Mouse (Mus musculus): ENCODE results near the gene Etfbkmt. TPM values are rescaled to one million over a fixed set of nuclear protein-coding genes. Genes with fewer than 3 reads are reported as not detected.
A peak's percentile ranks its signal among the peaks of the same experiment; 100 is the strongest.
"Not testable (repeated sequence)": the region's sequence is repeated elsewhere in the genome, so short reads cannot be mapped to it uniquely, and the experiment has no call there.

The Etfbkmt gene
- polyA plus RNA-seq, 1 experiment from 2014 or later: 12.7 TPM

DNA sequence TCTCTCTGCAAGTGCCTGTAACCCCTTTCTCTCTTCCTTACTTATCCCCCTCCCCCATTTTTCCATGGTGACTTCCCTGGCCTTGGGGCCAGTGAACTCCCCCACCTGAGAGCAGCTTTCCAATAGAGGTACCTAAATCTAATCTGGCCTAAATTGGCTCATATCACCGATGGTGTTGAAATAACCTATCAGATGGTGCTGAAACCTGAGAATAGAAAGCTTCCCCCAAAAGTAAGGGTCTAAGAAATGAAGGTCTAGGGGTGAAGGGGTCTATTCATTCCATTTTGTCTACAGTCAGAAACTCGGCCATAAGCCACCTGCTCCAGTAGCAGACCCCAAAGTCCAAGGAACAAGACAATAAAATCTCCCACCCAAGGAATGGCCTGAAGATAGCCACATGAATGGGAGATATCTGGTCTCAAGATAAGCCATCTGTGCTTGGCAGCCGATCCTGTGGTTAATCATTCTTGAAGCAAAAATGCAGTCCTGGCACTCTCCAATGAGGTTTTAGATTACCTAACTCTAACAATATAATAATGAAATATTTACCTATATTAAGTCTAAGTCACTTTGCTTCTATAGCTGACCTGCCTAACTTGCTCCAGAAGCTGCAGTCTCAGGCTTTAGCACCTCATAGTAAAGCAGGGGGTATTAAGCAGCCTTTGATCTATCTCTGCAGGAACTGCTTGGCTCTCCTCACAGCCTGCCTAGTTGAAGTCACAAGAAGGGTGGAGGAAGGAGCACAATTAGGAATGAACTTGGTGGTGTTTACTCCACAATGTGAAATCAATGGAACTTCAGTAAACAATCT, 15.6 kb downstream of the Etfbkmt start:
- WGBS: 45% methylated on average over 3 of the region's 3 CpGs
- no peaks in the 10 kb centered on the region for H3K27me3 ChIP-seq
- H3K4me1 ChIP-seq (replicated peaks): peaks cover 7% of the 10 kb centered on the region; the same call in 1 of the 2 replicates
- no peak overlapping the region for H3K27ac ChIP-seq
- H3K9ac ChIP-seq: no peak overlapping the region
- H3K4me2 ChIP-seq: no peak overlapping the region
- no peaks in the 10 kb centered on the region for H3K9me3 ChIP-seq (replicated peaks)
- no peak overlapping the region for H3K4me3 ChIP-seq
- ATAC-seq (replicated peaks; ENCODE audit: insufficient number of reproducible peaks, insufficient read depth, low FRiP score, low read depth): no peak
- peaks cover 10% of the 10 kb centered on the region for H3K36me3 ChIP-seq

DNA sequence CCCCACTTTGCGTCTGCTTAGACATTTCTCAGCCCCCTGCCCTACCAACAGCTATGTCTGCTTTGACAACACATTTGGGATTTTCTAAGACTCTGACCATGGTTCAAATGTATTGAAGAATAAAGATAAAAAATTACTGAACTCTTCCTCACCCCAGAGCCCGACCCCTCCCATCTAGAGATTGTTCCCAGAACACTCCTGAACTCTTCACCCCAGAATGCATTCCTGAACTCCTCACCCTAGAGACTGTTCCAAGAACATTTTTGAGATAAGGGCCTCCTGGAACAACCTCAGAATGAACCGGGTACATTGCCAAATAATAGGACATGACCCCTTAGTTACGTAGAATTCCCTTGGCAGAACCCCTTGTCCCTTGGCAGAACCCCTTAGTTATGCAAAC, 27.4 kb downstream of the Etfbkmt start:
- H3K36me3 ChIP-seq: peaks cover 37% of the 10 kb centered on the region
- H3K4me1 ChIP-seq (replicated peaks); H3K27me3 ChIP-seq; H3K27ac ChIP-seq; H3K4me2 ChIP-seq; ATAC-seq (replicated peaks; ENCODE audit: insufficient number of reproducible peaks, insufficient read depth, low FRiP score, low read depth); H3K4me3 ChIP-seq; H3K9ac ChIP-seq; H3K9me3 ChIP-seq (replicated peaks): not testable (repeated sequence)
- WGBS: 51% methylated on average over 3 of the region's 4 CpGs

DNA sequence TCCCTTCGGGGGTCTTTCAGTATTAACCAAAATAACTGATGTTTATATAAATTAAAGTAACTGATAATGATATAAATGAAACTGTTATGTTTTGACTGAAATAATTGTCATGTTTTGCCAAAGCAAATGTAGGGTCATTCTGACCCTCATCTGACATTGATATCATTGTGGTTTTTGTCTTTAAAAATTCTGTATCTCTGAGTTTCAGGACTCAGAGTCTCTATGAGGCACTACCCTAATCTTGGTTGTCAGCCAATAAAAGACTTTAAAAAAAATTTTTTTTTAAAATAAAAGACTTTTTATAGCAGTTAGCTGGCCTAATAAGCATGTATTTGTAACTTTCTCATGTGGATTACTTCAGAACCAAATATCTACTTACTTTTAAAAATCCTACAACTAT, 28.0 kb downstream of the Etfbkmt start:
- H3K27ac ChIP-seq: no peak overlapping the region
- no peaks in the 10 kb centered on the region for H3K27me3 ChIP-seq
- H3K36me3 ChIP-seq: peaks cover 37% of the 10 kb centered on the region
- no peak overlapping the region for H3K4me3 ChIP-seq
- no peaks in the 10 kb centered on the region for H3K4me1 ChIP-seq (replicated peaks)
- H3K9me3 ChIP-seq (replicated peaks): peaks cover 5% of the 10 kb centered on the region; the same call in 1 of the 2 replicates
- ATAC-seq (replicated peaks; ENCODE audit: insufficient number of reproducible peaks, insufficient read depth, low FRiP score, low read depth): no peak
- H3K9ac ChIP-seq: no peak overlapping the region
- WGBS: 91% methylated on average over 1 of the region's 1 CpGs
- no peak overlapping the region for H3K4me2 ChIP-seq

DNA sequence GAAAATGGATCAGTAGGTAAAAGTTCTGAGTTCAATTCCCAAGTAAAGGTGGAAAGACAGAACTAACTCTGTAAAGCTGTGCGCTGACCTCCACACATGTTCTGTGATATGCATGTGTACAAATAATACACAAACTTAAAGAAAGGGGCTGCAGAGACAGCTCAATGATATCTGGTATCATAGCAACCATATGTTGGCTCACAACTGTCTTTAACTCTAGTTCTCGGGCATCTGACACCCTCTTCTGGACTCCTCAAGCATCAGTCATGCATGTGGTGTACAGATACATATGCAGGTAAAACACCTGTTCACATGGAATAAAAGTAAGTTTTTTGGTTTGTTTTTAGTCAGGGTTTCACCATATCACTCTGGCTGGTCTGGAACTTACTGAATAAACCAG, 28.8 kb downstream of the Etfbkmt start:
- WGBS: 92% methylated on average over 2 of the region's 2 CpGs
- Histone ChIP-seq H3K4me2 (no peak overlapping the region), H3K9ac (no peak overlapping the region), H3K36me3 (peaks cover 37% of the 10 kb centered on the region), H3K27ac (no peak overlapping the region), H3K27me3 (no peaks in the 10 kb centered on the region), H3K9me3 (replicated peaks) (peaks cover 5% of the 10 kb centered on the region; the same call in 1 of the 2 replicates), H3K4me1 (replicated peaks) (no peaks in the 10 kb centered on the region), H3K4me3 (no peak overlapping the region)
- no peak for ATAC-seq (replicated peaks; ENCODE audit: insufficient number of reproducible peaks, insufficient read depth, low FRiP score, low read depth)

DNA sequence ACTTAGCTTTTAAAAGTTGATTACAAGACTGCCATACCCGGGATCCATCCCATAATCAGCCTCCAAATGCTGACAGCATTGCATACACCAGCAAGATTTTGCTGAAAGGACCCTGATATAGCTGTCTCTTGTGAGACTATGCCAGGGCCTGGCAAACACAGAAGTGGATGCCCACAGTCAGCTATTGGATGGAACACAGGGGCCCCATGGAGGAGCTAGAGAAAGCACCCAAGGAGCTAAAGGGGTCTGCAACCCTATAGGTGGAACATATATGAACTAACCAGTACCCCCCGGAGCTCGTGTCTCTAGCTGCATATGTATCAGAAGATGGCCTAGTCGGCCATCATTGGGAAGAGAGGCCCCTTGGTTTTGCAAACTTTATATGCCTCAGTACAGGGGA, 30.3 kb downstream of the Etfbkmt start:
- not testable (repeated sequence) for H3K4me3 ChIP-seq; H3K9ac ChIP-seq; H3K4me2 ChIP-seq; H3K9me3 ChIP-seq (replicated peaks); ATAC-seq (replicated peaks; ENCODE audit: insufficient number of reproducible peaks, insufficient read depth, low FRiP score, low read depth); H3K4me1 ChIP-seq (replicated peaks); H3K27me3 ChIP-seq; H3K27ac ChIP-seq
- peaks cover 30% of the 10 kb centered on the region for H3K36me3 ChIP-seq
- 94% methylated on average over 4 of the region's 4 CpGs for WGBS

DNA sequence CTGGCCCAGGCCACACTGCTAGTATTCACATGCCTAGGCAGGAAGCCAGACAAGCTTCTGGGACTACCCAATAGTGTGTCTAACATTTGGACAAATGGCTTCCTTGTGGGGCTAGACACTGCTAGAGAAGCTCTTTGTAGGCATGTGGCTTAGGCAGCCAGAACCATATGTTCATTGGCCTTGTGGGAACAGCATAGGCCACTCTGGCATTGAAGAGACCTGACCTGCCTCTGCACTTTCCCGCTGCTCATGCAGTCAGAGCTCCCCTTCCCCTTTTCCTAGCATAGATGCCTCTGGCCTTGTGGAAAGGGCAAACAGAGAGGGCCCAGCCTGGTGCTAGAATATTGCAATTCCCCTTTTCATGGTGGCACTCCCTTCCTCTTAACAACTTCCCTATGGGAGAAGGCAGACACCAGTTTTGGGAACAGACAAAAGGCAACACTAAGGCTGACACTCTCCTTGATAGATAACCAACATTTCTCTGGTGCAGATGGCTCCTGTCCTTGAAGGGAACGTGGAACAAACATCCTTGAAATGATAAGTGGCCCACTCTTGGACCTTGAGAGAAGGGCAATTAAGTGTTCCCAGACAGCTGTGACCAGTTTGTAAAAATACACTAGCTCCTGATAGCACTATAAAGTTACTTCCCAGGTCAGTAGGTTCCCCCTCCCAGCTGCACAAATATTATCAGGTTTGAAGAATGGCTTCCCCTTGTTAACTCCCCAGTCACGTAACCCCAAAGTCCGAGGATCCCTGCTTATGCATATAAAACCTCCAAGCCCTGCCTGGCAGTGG, 34.4 kb downstream of the Etfbkmt start:
- no peak for ATAC-seq (replicated peaks; ENCODE audit: insufficient number of reproducible peaks, insufficient read depth, low FRiP score, low read depth)
- H3K36me3 ChIP-seq: peaks cover 28% of the 10 kb centered on the region
- H3K4me2 ChIP-seq: no peak overlapping the region
- WGBS: 48% methylated on average over 4 of the region's 4 CpGs
- no peaks in the 10 kb centered on the region for H3K4me1 ChIP-seq (replicated peaks)
- H3K27ac ChIP-seq: no peak overlapping the region
- 0 out of 2 replicates have a peak, but pooled peaks cover 6% of the 10 kb centered on the region for H3K9me3 ChIP-seq (replicated peaks)
- H3K4me3 ChIP-seq: no peak overlapping the region
- no peaks in the 10 kb centered on the region for H3K27me3 ChIP-seq
- no peak overlapping the region for H3K9ac ChIP-seq

DNA sequence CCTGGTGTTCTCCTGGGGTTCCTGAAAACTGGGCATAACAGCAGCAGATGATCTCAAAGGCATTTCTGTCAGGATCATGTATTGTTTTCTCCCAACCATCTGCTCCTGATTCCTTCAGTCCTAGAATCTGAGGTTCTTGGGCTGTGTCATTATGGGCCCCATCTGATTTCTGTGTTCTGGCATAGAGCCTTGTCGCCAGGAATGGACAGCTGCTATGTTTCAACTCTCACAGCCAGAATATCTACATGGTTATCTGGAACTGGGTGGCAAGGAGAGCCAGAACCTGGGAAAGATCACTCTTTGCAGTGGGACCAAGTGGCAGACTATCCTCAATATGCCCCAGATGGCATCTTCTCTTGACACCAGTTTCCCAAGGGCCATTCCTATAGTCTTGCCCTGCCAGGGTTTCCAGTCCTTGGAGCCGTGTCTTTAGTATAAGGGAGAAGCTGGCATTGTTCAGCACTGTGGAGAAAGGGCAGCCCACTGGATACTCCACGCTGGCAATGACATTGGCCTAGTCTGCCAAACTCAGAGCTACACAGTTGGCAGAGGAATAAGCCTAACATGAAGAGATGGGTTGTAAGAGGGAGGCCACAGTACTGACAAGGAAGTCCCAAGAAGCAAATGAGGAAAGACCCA, 35.4 kb downstream of the Etfbkmt start:
- no peak overlapping the region for H3K9ac ChIP-seq
- WGBS: 83% methylated on average over 3 of the region's 3 CpGs
- H3K27me3 ChIP-seq: no peaks in the 10 kb centered on the region
- no peak overlapping the region for H3K4me3 ChIP-seq
- peaks cover 33% of the 10 kb centered on the region for H3K36me3 ChIP-seq
- no peak for ATAC-seq (replicated peaks; ENCODE audit: insufficient number of reproducible peaks, insufficient read depth, low FRiP score, low read depth)
- H3K9me3 ChIP-seq (replicated peaks): 0 out of 2 replicates have a peak, but pooled peaks cover 6% of the 10 kb centered on the region
- H3K4me1 ChIP-seq (replicated peaks): no peaks in the 10 kb centered on the region
- no peak overlapping the region for H3K4me2 ChIP-seq
- H3K27ac ChIP-seq: no peak overlapping the region

DNA sequence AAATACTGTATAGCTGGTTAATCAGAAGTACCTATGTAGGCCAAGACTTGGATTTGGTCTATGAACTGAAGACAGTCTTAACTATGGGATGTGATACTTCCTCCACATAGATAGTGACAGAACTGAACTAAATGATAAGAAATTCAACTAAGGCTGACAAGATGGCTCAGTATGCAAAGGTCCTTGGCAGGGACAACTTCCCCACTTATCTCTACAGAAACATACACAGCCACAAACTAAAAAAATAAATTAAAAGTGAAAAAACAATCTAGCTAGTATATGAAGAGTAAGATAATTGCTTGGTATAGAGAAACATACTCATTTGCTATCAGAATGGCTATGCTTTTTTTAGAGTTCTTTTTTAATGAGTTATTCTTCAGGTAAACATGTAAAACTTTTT, 39.4 kb downstream of the Etfbkmt start:
- Histone ChIP-seq H3K27ac (no peak overlapping the region), H3K4me1 (replicated peaks) (no peaks in the 10 kb centered on the region), H3K4me3 (no peak overlapping the region), H3K27me3 (no peaks in the 10 kb centered on the region), H3K9me3 (replicated peaks) (0 out of 2 replicates have a peak, but pooled peaks cover 6% of the 10 kb centered on the region), H3K36me3 (peaks cover 64% of the 10 kb centered on the region), H3K9ac (no peak overlapping the region), H3K4me2 (no peak overlapping the region)
- ATAC-seq (replicated peaks; ENCODE audit: insufficient number of reproducible peaks, insufficient read depth, low FRiP score, low read depth): no peak

DNA sequence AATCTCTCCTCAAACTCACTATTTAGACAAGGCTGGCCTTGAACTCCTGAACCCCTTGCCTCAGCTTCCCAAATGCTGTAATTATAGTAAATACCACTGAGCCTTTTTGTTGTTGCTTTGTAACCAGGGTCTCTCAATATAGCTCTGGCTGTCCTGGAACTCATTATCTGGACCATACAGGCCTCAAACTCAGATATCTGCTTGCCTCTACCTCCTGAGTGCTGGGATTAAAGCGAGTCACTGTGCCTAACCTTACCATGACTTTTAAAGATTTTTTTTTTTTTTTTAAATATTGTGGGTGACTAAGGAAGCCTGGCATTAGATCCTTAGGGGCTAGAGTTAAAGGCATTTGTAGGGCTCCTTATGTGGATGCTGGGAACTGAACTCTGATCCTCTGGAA, 44.4 kb downstream of the Etfbkmt start:
- Histone ChIP-seq H3K27ac (no peak overlapping the region), H3K27me3 (no peaks in the 10 kb centered on the region), H3K9ac (no peak overlapping the region), H3K4me1 (replicated peaks) (peaks cover 14% of the 10 kb centered on the region), H3K36me3 (peaks cover 39% of the 10 kb centered on the region), H3K9me3 (replicated peaks) (no peaks in the 10 kb centered on the region), H3K4me2 (no peak overlapping the region), H3K4me3 (no peak overlapping the region)
- 87% methylated on average over 1 of the region's 1 CpGs for WGBS
- no peak for ATAC-seq (replicated peaks; ENCODE audit: insufficient number of reproducible peaks, insufficient read depth, low FRiP score, low read depth)

DNA sequence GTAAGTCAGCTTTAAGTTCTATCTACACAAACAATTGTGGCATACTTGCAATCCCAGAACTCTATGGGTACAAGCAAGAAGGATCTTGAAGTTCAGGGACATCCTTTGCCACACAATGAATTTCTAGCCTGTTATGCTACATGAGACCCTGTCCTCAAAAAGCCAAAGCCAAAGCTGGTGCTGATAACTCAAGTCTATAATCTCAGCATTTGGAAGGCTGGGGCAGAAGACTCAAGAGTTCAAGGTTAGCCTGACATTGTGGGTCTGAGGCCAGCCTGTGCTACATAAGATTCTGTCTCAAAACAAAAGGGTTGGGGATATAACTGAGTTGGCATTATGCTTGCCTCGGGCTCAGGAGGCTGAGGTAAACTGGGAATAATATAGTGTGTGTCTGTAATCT, 47.7 kb downstream of the Etfbkmt start:
- Histone ChIP-seq H3K9ac (peak overlapping the region; percentile 26; the same call in 1 of the 2 replicates), H3K4me2 (peak overlapping the region; percentile 76), H3K36me3 (peaks cover 14% of the 10 kb centered on the region), H3K4me3 (peak overlapping the region; percentile 97), H3K4me1 (replicated peaks) (peaks cover 14% of the 10 kb centered on the region), H3K9me3 (replicated peaks) (no peaks in the 10 kb centered on the region), H3K27me3 (no peaks in the 10 kb centered on the region), H3K27ac (no peak overlapping the region)
- no peak for ATAC-seq (replicated peaks; ENCODE audit: insufficient number of reproducible peaks, insufficient read depth, low FRiP score, low read depth)
- 62% methylated on average over 1 of the region's 1 CpGs for WGBS

Data from heart, embryonic 15.5 days (tissue).